Mouse (Mus musculus) forebrain, embryonic 13.5 days (tissue): ENCODE measurements around the gene Bbc3. TPM values are rescaled to one million over a fixed set of nuclear protein-coding genes. Genes with fewer than 3 reads are reported as not detected.

Source experiments
- ATAC-seq: fragments of 200-750 bp; cut with Nextera tagmentation; 2 replicates; pipeline ENCODE4 v1.8.0; 2017
- H3K27ac ChIP-seq: fragments of 300-500 bp; sonication (generic); 2 replicates; pipeline ENCODE4 v1.5.1; 2015; ENCODE audit warnings: inconsistent platforms, mild to moderate bottlenecking, moderate library complexity
- H3K27me3 ChIP-seq: fragments of 300-500 bp; sonication (generic); 2 replicates; pipeline ENCODE4 v1.6.1; 2015; ENCODE audit warnings: mild to moderate bottlenecking, inconsistent platforms
- H3K36me3 ChIP-seq: fragments of 300-500 bp; sonication (generic); 2 replicates; pipeline ENCODE4 v1.6.1; 2015; ENCODE audit warnings: mild to moderate bottlenecking, inconsistent platforms; ENCODE audit not compliant: poor library complexity, severe bottlenecking
- H3K4me1 ChIP-seq: fragments of 300-500 bp; sonication (generic); 2 replicates; pipeline ENCODE4 v1.6.1; 2015; ENCODE audit warnings: inconsistent platforms
- H3K4me2 ChIP-seq: fragments of 300-500 bp; sonication (generic); 2 replicates; pipeline ENCODE4 v1.6.1; 2015; ENCODE audit warnings: inconsistent platforms, mild to moderate bottlenecking, moderate library complexity
- H3K4me3 ChIP-seq: fragments of 300-500 bp; sonication (generic); 2 replicates; pipeline ENCODE4 v1.5.1; 2015; ENCODE audit warnings: mild to moderate bottlenecking, inconsistent platforms
- H3K9ac ChIP-seq: fragments of 300-500 bp; sonication (generic); 2 replicates; pipeline ENCODE4 v1.6.1; 2015; ENCODE audit warnings: mild to moderate bottlenecking, inconsistent platforms
- H3K9me3 ChIP-seq: fragments of 300-500 bp; sonication (generic); replicated peaks from 2 replicates; pipeline ENCODE4 v1.6.1; 2016; ENCODE audit warnings: inconsistent platforms
- WGBS: fragments of 180-500 bp; shearing (Covaris S2); methylation state at CpG from one replicate; pipeline ENCODE4 v1.1.7; 2015; 5-methylcytosine and 5-hydroxymethylcytosine counted together
- polyA plus RNA-seq: library from polyadenylated mRNA; unstranded; fragments of >200 nt; fragmentation: Nextera tagmentation; extraction: Ambion mirVana; gene quantifications from 2 replicates; pipeline ENCODE4 v1.2.1, GENCODE M21; 2015

Gene Bbc3
- polyA plus RNA-seq, 1 experiment from 2014 or later, result 12.2 TPM

- Histone ChIP-seq H3K27me3 (no peaks in the 10 kb centered on the region), H3K36me3 (peaks cover 53% of the 10 kb centered on the region), H3K9ac (peak overlapping the region; percentile 34; the same call in 1 of the 2 replicates), H3K4me3 (no peak overlapping the region), H3K4me1 (peaks cover 23% of the 10 kb centered on the region), H3K4me2 (no peak overlapping the region), H3K27ac (no peak overlapping the region), H3K9me3 (no peaks in the 10 kb centered on the region)
- WGBS, result 89% methylated on average over 10 of the region's 10 CpGs
- ATAC-seq, result no peak
Measured at GRCm38 (mm10) chr7:16274922-16275890, 33.0 kb upstream of the Bbc3 start.

- ATAC-seq, result no peak
- Histone ChIP-seq H3K4me3 (no peak overlapping the region), H3K9me3 (no peaks in the 10 kb centered on the region), H3K9ac (no peak overlapping the region), H3K4me1 (peaks cover 10% of the 10 kb centered on the region), H3K36me3 (peaks cover 83% of the 10 kb centered on the region), H3K27ac (no peak overlapping the region), H3K27me3 (no peaks in the 10 kb centered on the region), H3K4me2 (no peak overlapping the region)
- 92% methylated on average over 11 of the region's 11 CpGs for WGBS
Measured at GRCm38 (mm10) chr7:16280721-16281120, 27.5 kb upstream of the Bbc3 start.

- 86% methylated on average over 13 of the region's 13 CpGs for WGBS
- Histone ChIP-seq H3K27me3 (no peaks in the 10 kb centered on the region), H3K4me2 (no peak overlapping the region), H3K36me3 (peaks cover 67% of the 10 kb centered on the region), H3K9me3 (no peaks in the 10 kb centered on the region), H3K4me1 (peaks cover 12% of the 10 kb centered on the region), H3K9ac (no peak overlapping the region), H3K27ac (no peak overlapping the region), H3K4me3 (no peak overlapping the region)
- ATAC-seq, result no peak
Measured at GRCm38 (mm10) chr7:16282334-16282733, 25.9 kb upstream of the Bbc3 start.

GRCm38 (mm10) chr7:16284001-16284400 lies 24.2 kb upstream of the Bbc3 start:
- H3K4me2 ChIP-seq, result no peak overlapping the region
- peaks cover 51% of the 10 kb centered on the region for H3K36me3 ChIP-seq
- H3K9ac ChIP-seq, result no peak overlapping the region
- WGBS, result 96% methylated on average over 8 of the region's 8 CpGs
- no peak for ATAC-seq
- H3K27me3 ChIP-seq, result no peaks in the 10 kb centered on the region
- no peaks in the 10 kb centered on the region for H3K9me3 ChIP-seq
- peaks cover 12% of the 10 kb centered on the region for H3K4me1 ChIP-seq
- no peak overlapping the region for H3K4me3 ChIP-seq
- no peak overlapping the region for H3K27ac ChIP-seq

- no peaks in the 10 kb centered on the region for H3K27me3 ChIP-seq
- peaks cover 43% of the 10 kb centered on the region for H3K36me3 ChIP-seq
- no peaks in the 10 kb centered on the region for H3K9me3 ChIP-seq
- peak overlapping the region; percentile 64 for H3K4me3 ChIP-seq
- no peak for ATAC-seq
- H3K4me2 ChIP-seq, result peak overlapping the region; percentile 54; the same call in 1 of the 2 replicates
- H3K9ac ChIP-seq, result no peak overlapping the region
- H3K4me1 ChIP-seq, result peaks cover 12% of the 10 kb centered on the region
- WGBS, result 76% methylated on average over 9 of the region's 9 CpGs
- H3K27ac ChIP-seq, result no peak overlapping the region
Measured at GRCm38 (mm10) chr7:16284904-16285303, 23.3 kb upstream of the Bbc3 start.

GRCm38 (mm10) chr7:16285450-16286025 lies 22.7 kb upstream of the Bbc3 start:
- Histone ChIP-seq H3K27me3 (no peaks in the 10 kb centered on the region), H3K4me3 (peak overlapping the region; percentile 64), H3K9ac (no peak overlapping the region), H3K27ac (0 out of 2 replicates have a peak overlapping the region, but pooled peaks have one; percentile 92), H3K4me1 (peaks cover 12% of the 10 kb centered on the region), H3K36me3 (peaks cover 37% of the 10 kb centered on the region), H3K9me3 (no peaks in the 10 kb centered on the region), H3K4me2 (peak overlapping the region; percentile 54)
- ATAC-seq, result peak; percentile 56
- WGBS, result 3% methylated on average over 14 of the region's 14 CpGs

GRCm38 (mm10) chr7:16286026-16286961 lies 21.9 kb upstream of the Bbc3 start, which contains the start of gene Ccdc9:
TSS of gene Ccdc9 (minus strand) at chr7:16286795.
- Histone ChIP-seq H3K9ac (peak within 1 kb of the TSS; percentile 72), H3K27me3 (no peaks in the 10 kb centered on the region), H3K9me3 (no peaks in the 10 kb centered on the region), H3K4me1 (peaks cover 12% of the 10 kb centered on the region), H3K36me3 (peaks cover 29% of the 10 kb centered on the region), H3K27ac (peak within 1 kb of the TSS; percentile 92), H3K4me3 (peak within 1 kb of the TSS; percentile 64), H3K4me2 (peak within 1 kb of the TSS; percentile 54)
- peak; percentile 95 for ATAC-seq
- under 1% methylated on average over 61 of the region's 70 CpGs for WGBS

GRCm38 (mm10) chr7:16287016-16287415 lies 21.2 kb upstream of the Bbc3 start:
- ATAC-seq, result no peak
- no peaks in the 10 kb centered on the region for H3K9me3 ChIP-seq
- WGBS, result 92% methylated on average over 2 of the region's 2 CpGs
- no peaks in the 10 kb centered on the region for H3K27me3 ChIP-seq
- H3K4me2 ChIP-seq, result peak overlapping the region; percentile 54
- peak overlapping the region; percentile 92 for H3K27ac ChIP-seq
- peaks cover 22% of the 10 kb centered on the region for H3K36me3 ChIP-seq
- H3K9ac ChIP-seq, result peak overlapping the region; percentile 72
- H3K4me1 ChIP-seq, result peaks cover 12% of the 10 kb centered on the region
- H3K4me3 ChIP-seq, result peak overlapping the region; percentile 64

GRCm38 (mm10) chr7:16287791-16288190 lies 20.4 kb upstream of the Bbc3 start:
- H3K4me1 ChIP-seq, result peaks cover 12% of the 10 kb centered on the region
- H3K9ac ChIP-seq, result no peak overlapping the region
- H3K4me3 ChIP-seq, result no peak overlapping the region
- no peaks in the 10 kb centered on the region for H3K27me3 ChIP-seq
- no peak overlapping the region for H3K4me2 ChIP-seq
- peaks cover 14% of the 10 kb centered on the region for H3K36me3 ChIP-seq
- 83% methylated on average over 1 of the region's 1 CpGs for WGBS
- no peak for ATAC-seq
- no peak overlapping the region for H3K27ac ChIP-seq
- no peaks in the 10 kb centered on the region for H3K9me3 ChIP-seq

- H3K27me3 ChIP-seq, result no peaks in the 10 kb centered on the region
- 25% methylated on average over 4 of the region's 4 CpGs for WGBS
- no peak for ATAC-seq
- no peak overlapping the region for H3K4me3 ChIP-seq
- no peak overlapping the region for H3K27ac ChIP-seq
- no peak overlapping the region for H3K9ac ChIP-seq
- H3K4me1 ChIP-seq, result peaks cover 33% of the 10 kb centered on the region
- H3K4me2 ChIP-seq, result peak overlapping the region; percentile 96
- no peaks in the 10 kb centered on the region for H3K36me3 ChIP-seq
- no peaks in the 10 kb centered on the region for H3K9me3 ChIP-seq
Measured at GRCm38 (mm10) chr7:16294346-16294745, 13.8 kb upstream of the Bbc3 start.

- Histone ChIP-seq H3K9ac (peak overlapping the region; percentile 50), H3K4me1 (peaks cover 35% of the 10 kb centered on the region), H3K9me3 (no peaks in the 10 kb centered on the region), H3K27me3 (no peaks in the 10 kb centered on the region), H3K27ac (peak overlapping the region; percentile 63), H3K4me2 (peak overlapping the region; percentile 96), H3K36me3 (no peaks in the 10 kb centered on the region), H3K4me3 (peak overlapping the region; percentile 53)
- WGBS, result 0% methylated on average over 23 of the region's 23 CpGs
- ATAC-seq, result peak; percentile 66
Measured at GRCm38 (mm10) chr7:16294837-16295236, 13.4 kb upstream of the Bbc3 start.
